Mouse (Mus musculus): ENCODE results near the gene Rbms1.
"Not testable (repeated sequence)": the region's sequence is repeated elsewhere in the genome, so short reads cannot be mapped to it uniquely, and the experiment has no call there.

Rbms1 gene

DNA sequence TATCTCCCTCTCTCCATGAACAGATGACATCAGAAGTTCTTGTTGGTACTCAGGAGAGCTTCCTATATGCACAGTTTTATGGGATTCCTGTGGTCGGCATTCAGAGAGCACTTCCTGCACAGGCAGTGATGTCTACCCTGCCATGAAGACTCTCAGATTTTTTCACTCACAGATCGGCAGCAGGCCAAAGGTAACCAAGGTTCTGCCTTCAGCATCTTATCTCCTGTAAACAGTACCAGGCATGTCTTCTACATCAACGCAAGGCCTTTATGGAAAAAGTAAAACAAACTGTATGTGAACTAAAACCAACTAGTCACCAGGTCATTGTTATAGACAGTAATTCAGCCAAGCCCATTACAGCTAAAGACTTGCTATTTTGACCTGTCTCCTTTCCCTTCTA is 115.0 kb downstream of the Rbms1 start:
- DNase-seq (ENCODE audit: low read depth): no peak

DNA sequence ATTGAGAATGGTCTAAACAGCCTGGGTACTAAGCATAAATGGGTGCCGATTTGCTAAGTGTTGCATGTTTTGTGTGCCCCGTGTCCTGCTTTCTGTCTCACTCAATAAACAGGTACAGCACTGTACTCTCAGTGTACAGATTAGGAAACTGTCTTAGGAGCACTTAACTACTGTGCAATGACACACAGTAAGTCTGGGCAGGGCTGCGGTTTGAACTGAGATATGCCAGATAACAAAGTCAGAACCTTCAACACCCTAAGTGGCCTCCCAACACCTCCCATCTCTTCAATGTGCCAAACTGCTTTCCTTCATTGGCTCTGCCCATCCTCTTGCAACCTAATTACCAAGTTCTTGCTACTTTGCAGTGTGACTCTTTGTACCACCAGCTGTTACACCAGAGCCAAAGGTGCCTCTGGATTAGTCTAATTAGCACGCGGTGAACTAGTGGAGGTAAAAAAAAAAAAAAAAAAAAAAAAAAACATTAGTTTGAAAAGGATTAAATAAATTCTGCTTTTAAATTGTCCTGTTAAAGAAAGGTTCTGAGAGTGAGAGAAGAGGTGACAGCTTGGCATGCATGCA is 117.6 kb downstream of the Rbms1 start:
- no peak for DNase-seq (ENCODE audit: low read depth)

DNA sequence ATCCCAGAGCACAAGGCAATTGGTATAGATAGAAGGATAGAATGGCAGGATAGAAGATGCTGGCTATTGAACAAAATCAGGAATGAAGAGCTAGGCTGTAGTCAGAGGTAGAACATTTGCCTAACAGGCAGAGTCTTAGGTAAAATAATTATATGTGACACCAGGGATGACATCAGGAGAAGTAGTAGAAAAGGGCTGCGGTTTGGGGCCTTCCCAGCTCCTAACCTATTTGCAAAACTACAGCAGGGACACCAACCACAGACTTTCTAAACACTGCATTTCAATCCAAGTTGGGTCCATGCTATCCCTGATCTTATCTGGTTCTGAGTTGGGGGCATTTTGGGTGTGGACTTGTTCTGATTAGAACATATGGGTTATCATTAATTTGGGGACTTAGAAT is 118.7 kb downstream of the Rbms1 start:
- no peak for DNase-seq (ENCODE audit: low read depth)

DNA sequence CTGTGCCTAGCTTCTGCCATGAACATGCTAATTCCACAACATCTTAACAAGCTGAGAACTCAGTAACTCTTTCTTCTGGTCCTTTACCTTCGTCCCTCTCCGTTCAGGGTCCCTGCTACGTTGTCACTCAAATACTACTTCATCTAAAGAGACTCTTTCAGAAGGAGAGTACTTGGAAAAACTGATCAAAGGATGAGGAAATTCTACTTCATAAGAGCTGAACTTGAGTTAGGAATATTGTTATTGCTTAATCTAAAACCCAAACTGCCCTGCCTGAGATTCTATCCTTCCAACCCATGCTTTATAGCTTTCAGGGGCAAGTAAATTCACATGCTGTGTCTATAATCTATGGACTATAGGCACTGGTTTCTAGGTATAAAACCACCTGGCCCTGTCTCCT is 119.4 kb downstream of the Rbms1 start:
- no peak for DNase-seq (ENCODE audit: low read depth)

GRCm38 (mm10) chr2:60842976-60843375 is 120.0 kb downstream of the Rbms1 start:
- DNase-seq (ENCODE audit: low read depth): peak; percentile 34

- DNase-seq (ENCODE audit: low read depth): no peak
Measured at GRCm38 (mm10) chr2:60840922-60841321, 122.1 kb downstream of the Rbms1 start.

DNA sequence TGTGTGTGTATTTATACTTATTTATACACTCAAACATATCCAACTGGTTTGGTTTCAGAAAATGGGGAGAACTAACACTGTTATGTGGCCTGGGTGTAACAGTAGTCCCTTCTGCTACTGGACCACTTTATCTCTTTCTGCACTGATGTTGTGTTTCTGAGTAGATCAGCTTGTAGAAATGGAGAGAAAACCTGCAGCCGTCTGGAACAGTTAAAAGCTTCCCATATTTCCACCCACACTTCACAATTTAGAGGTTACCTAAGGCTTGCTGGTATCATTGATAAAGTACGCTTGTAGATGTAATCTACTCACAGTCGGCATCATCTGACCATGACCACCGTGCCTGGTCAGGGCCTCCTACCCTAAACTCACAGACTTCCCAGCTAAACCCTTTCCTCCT is 123.5 kb downstream of the Rbms1 start:
- no peak for DNase-seq (ENCODE audit: low read depth)

DNA sequence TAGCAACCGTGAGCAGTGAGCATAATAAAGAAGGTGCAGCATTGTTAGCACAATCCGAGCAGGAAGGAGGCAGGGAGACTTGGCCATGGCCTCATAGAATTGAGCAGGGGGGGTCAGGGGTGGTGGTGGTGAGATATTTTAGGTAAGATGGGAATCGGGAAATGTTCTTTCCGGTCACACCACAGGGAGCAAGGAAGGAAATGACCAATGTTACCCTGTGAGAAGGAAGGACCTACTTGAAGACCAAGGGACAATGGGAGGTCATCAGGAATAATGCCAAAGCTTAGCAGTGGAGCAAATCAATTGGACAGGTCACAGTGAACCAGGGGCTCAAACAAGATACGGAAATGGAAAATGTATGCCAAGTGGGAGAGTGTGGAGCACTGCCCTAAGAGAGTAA is 124.1 kb downstream of the Rbms1 start:
- DNase-seq (ENCODE audit: low read depth): no peak

GRCm38 (mm10) chr2:60837616-60838015 is 125.4 kb downstream of the Rbms1 start:
- DNase-seq (ENCODE audit: low read depth): no peak

DNA sequence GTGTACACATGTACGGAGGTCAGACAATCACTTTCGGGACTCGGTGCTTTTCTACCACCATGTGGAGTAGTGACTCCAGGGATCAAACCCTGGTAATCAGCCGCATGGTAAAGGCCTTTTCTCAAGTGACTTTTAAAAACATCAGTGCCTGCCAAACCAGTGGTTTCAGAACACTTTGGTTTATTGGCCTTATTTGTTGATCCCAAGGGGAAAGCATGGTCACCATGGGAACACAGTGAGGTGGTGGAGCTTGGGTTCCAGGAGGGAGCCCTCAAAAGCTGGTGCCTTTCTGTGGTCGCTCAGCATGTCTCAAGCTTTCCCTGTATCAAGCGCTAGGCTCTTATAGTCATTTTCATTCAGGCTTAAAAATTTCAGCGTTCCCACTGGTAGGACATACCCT is 126.8 kb downstream of the Rbms1 start:
- DNase-seq (ENCODE audit: low read depth): peak; percentile 24

- DNase-seq (ENCODE audit: low read depth): no peak
Measured at GRCm38 (mm10) chr2:60834293-60834692, 128.7 kb downstream of the Rbms1 start.

- DNase-seq (ENCODE audit: low read depth): no peak
Measured at GRCm38 (mm10) chr2:60832254-60832653, 130.7 kb downstream of the Rbms1 start.

DNA sequence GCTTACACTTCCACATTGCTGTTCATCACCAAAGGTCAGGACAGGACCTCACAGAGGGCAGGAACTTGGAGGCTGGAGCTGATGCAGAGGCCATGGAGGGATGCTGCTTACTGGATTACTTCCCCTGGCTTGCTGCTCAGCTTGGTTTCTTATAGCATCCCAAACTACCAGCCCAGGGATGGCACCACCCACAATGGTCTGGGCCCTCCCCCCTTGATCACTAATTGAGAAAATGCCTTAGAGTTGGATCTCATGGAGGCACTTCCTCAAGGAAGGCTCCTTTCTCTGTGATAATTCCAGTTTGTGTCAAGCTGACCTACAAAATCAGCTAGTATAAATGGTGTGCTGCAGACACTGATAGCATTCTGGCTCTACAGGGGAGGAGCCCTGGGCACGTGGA is 132.5 kb downstream of the Rbms1 start:
- DNase-seq (ENCODE audit: low read depth): not testable (repeated sequence)

DNA sequence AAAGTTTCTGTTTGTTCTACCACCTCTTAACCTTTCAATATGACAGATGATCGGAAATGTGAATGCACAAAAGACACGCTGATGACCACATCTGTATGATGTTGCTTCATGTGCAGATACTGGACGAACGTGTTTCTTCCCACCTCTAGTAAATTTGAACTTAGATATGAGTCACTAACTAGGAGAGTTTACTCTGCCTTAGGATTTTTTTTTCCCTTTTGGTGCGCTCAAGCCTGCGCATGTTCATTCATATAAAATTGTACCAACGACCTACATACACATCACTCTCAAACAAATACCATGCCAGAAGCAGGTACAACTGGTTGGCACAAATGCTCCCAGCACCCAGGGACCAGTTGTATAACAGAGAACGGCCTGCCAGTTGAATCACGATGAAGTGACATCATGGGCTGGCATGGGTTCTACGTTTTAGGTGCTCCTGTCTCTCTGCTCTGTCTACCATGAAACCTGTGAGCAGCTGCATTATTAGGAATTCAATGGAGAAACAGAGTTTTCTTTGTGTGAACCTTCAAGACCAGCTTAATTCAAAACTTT is 134.0 kb downstream of the Rbms1 start:
- no peak for DNase-seq (ENCODE audit: low read depth)

DNA sequence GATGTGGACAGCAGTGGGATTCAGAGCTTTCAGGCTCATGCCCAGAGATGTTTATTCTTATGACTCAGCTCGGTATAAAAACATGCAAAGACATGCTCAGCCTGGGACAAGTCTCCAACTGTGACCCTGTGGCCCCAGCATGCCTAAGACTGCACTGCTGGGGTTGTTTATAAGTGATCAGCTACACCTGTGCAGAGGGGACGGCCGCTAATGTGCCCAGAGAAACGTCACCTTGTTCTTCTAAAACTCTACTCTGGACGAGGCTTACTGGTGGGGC is 135.9 kb downstream of the Rbms1 start:
- DNase-seq (ENCODE audit: low read depth): no peak

DNA sequence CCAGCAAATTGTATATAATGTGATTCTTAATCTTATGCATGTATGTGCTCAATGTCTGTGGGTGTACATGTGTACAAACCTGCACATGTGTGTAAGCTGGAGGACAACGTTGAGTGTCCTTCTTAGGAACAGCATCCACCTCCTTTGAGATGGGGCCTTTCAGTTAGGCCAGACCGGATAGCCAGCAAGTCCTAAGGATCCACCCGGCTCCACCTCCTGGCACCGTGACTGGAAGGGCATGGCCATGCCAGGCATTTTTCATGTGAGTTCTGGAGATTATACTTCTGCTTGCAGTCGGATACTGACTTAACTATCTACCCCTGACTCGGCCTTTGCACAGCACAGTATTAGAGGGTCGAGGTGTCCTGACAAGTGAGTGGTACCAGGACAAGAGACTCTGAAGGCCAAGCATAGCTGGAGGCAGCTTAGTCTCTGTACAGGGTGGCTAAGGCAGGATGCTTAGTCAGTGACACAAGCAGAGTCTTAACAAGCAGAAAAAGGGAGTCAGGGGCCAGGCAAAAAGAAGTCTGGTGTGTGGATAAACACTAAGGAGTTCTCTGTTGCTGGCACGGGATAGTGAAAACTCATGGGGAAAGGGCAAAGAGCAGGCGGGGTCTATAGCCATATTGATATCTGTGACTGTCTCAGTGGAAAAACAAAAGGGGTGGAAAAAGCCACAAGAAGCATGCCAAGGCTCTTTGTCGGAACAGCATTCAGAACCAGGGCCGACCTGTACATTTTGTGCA is 136.4 kb downstream of the Rbms1 start:
- no peak for DNase-seq (ENCODE audit: low read depth)

DNA sequence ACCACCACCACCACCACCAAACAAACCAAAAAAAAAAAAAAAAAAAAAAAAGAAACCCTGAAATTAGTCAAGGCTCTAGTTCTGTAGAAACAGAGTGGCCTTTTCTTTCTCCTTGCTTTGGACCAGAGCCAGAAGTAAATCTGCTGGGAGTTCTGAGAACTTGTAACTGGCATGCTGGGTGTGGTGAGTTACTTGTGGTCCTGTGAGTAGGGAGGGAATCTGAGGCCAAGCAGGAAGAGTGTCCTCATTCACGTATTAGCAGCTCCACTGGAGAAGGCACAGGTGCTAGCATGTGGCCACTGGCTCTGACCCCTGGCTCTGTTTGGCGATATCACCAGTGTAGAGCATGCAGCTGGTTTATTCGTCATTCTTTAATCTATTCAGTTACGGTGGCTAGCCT is 137.3 kb downstream of the Rbms1 start:
- no peak for DNase-seq (ENCODE audit: low read depth)

GRCm38 (mm10) chr2:60821635-60822034 is 141.4 kb downstream of the Rbms1 start:
- DNase-seq (ENCODE audit: low read depth): no peak

- DNase-seq (ENCODE audit: low read depth): no peak
Measured at GRCm38 (mm10) chr2:60818632-60819031, 144.4 kb downstream of the Rbms1 start.

GRCm38 (mm10) chr2:60816307-60816706 is 146.7 kb downstream of the Rbms1 start:
- no peak for DNase-seq (ENCODE audit: low read depth)

DNA sequence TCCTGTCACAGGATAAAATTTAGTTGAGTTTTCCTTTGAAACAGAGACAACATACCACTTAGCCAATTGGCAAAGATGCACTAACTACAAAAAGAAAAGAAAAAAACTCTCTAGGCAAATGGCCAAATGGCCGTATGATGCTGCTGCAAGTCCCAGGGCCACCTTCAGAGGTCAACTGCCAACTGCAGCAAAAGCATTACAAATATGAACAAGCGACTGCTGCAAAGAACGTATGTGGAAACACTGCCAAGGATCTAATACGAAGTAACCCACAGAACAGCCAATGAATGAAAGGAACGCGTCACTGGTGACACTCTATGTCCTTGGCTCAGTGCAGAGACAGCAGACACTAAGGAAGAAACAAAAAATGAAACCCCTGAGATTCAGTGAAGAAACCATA is 148.2 kb downstream of the Rbms1 start:
- DNase-seq (ENCODE audit: low read depth): no peak

GRCm38 (mm10) chr2:60812949-60813348 is 150.0 kb downstream of the Rbms1 start:
- peak; percentile 93 for DNase-seq (ENCODE audit: low read depth)

GRCm38 (mm10) chr2:60810617-60811016 is 152.4 kb downstream of the Rbms1 start:
- DNase-seq (ENCODE audit: low read depth): no peak

DNA sequence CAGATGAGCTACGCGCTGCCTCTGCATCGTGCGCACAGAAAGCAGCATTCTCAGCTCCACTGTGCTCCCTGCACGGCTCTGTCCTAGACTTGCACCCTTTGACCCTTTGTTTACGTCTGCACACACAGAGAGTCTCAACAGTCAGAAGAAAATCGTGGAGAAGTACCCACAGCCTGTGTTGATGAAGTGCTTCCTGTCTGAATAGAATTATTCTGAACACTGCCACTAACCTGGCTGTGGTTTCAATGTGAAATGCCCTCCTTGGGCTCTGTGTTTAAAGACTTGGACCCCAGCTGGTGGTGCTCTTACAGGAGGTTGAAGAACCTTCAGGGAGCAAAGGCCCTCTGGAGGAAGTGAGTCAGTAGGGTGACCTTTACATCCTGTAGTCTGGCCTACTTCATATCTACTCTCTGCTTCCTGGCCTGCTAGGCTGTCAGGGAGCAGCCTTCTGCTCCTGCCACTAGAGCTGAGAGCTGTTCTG is 153.5 kb downstream of the Rbms1 start:
- no peak for DNase-seq (ENCODE audit: low read depth)

Measured in fibroblast of lung, adult 2 months (primary cell).